Mouse (Mus musculus): ENCODE measurements around the gene Ifnar1. TPM values are rescaled to one million over a fixed set of nuclear protein-coding genes. Genes with fewer than 3 reads are reported as not detected.

Ifnar1 gene
- polyA plus RNA-seq, 1 experiment from 2014 or later: 32.6 TPM

DNA sequence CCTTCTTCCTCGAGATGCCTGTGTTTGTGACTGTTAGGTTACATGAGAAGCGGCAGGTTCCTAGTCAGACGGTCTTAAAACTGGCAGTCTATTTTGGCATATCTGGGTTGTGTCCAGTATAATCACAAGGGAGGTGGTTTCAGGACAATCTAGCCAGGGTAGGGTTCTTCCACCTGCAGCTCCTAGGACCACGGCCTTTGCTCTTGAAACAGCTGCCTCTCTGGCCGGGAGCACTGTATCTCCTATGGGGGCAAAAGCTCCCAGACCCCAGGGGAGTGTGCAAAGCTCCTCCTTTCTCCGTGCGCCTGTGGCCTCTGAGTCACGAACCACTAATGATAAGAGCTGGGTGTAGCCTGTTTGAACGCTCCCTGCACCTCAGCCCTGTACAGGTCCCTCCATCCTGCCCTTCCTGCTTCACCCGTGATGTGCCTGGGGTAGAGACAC is 66.1 kb downstream of the Ifnar1 start:
- H3K36me3 ChIP-seq (ENCODE audit: control insufficient read depth, insufficient read depth, low read length): no peaks in the 10 kb centered on the region
- no peak overlapping the region for H3K4me3 ChIP-seq (ENCODE audit: low read depth, low read length)
- no peak for DNase-seq (ENCODE audit: low spot score)
- peaks cover 59% of the 10 kb centered on the region for H3K4me1 ChIP-seq (replicated peaks; ENCODE audit: control insufficient read depth, insufficient read depth, low read length)
- WGBS: 32% methylated on average over 10 of the region's 10 CpGs
- peak overlapping the region; percentile 58 for H3K4me2 ChIP-seq
- H3K27ac ChIP-seq (ENCODE audit: low read depth, low read length): peak overlapping the region; percentile 61
- peak overlapping the region; percentile 7; the same call in 1 of the 2 replicates for H3K9ac ChIP-seq (ENCODE audit: low read depth, low read length)
- no peaks in the 10 kb centered on the region for H3K27me3 ChIP-seq (replicated peaks; ENCODE audit: control insufficient read depth, insufficient read depth, low read length)
- H3K9me3 ChIP-seq (ENCODE audit: control insufficient read depth, low read length): no peaks in the 10 kb centered on the region
- ATAC-seq (replicated peaks; ENCODE audit: low FRiP score): peak; percentile 81

DNA sequence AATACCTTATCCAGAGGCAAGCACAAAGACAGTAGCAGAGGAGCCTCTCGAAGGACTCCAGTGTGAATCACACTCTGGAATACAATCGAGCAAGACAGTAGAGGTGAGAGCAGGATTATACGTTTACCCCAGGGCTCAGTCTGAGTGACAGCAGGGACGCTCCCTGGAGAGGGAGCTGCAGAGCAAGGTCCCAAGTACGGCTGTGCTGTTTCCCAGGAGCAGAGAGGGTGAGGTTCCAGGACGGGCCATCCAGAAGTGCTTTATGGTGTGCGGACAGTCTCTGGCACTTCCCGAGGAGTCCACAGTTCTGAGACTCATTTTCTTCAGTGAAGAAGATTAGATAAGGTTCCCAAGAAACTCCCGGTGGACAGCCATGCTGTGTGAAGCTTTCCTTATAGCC is 67.0 kb downstream of the Ifnar1 start:
- peaks cover 54% of the 10 kb centered on the region for H3K4me1 ChIP-seq (replicated peaks; ENCODE audit: control insufficient read depth, insufficient read depth, low read length)
- no peak for ATAC-seq (replicated peaks; ENCODE audit: low FRiP score)
- DNase-seq (ENCODE audit: low spot score): no peak
- H3K27ac ChIP-seq (ENCODE audit: low read depth, low read length): no peak overlapping the region; the same call in 1 of the 2 replicates
- H3K9me3 ChIP-seq (ENCODE audit: control insufficient read depth, low read length): no peaks in the 10 kb centered on the region
- peaks cover 3% of the 10 kb centered on the region; the same call in 1 of the 2 replicates for H3K36me3 ChIP-seq (ENCODE audit: control insufficient read depth, insufficient read depth, low read length)
- H3K9ac ChIP-seq (ENCODE audit: low read depth, low read length): peak overlapping the region; percentile 43; the same call in 1 of the 2 replicates
- H3K27me3 ChIP-seq (replicated peaks; ENCODE audit: control insufficient read depth, insufficient read depth, low read length): no peaks in the 10 kb centered on the region
- H3K4me3 ChIP-seq (ENCODE audit: low read depth, low read length): no peak overlapping the region
- peak overlapping the region; percentile 58 for H3K4me2 ChIP-seq
- 62% methylated on average over 9 of the region's 9 CpGs for WGBS

DNA sequence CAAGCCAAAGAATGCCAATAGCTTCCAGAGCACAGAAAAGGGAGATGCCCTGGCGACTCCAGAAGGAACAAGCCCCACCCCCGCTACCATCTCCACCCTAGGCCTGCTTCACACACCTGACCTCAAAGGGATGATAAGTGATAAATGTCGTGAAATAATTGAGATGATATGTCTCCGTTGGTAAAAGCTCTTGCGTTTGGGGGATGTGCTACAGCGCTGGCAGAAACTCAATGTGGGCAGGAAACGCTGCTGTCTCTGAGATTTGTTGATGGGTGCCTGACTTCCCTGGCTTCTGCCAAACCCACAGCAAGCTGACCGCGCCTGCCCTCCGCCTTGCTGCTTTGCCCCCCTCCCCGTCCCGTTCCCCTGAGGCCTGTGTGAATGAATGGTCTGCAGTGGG is 68.6 kb downstream of the Ifnar1 start:
- 33% methylated on average over 12 of the region's 12 CpGs for WGBS
- ATAC-seq (replicated peaks; ENCODE audit: low FRiP score) (no peak), DNase-seq (ENCODE audit: low spot score) (no peak)
- Histone ChIP-seq H3K27ac (ENCODE audit: low read depth, low read length) (no peak overlapping the region), H3K36me3 (ENCODE audit: control insufficient read depth, insufficient read depth, low read length) (peaks cover 5% of the 10 kb centered on the region; the same call in 1 of the 2 replicates), H3K9me3 (ENCODE audit: control insufficient read depth, low read length) (no peaks in the 10 kb centered on the region), H3K9ac (ENCODE audit: low read depth, low read length) (no peak overlapping the region), H3K4me3 (ENCODE audit: low read depth, low read length) (no peak overlapping the region), H3K4me2 (no peak overlapping the region), H3K4me1 (replicated peaks; ENCODE audit: control insufficient read depth, insufficient read depth, low read length) (peaks cover 44% of the 10 kb centered on the region), H3K27me3 (replicated peaks; ENCODE audit: control insufficient read depth, insufficient read depth, low read length) (no peaks in the 10 kb centered on the region)

- no peak for ATAC-seq (replicated peaks; ENCODE audit: low FRiP score)
- H3K9me3 ChIP-seq (ENCODE audit: control insufficient read depth, low read length): no peaks in the 10 kb centered on the region
These were observed 70.1 kb downstream of the Ifnar1 start for GRCm38 (mm10) chr16:91555017-91555605.

DNA sequence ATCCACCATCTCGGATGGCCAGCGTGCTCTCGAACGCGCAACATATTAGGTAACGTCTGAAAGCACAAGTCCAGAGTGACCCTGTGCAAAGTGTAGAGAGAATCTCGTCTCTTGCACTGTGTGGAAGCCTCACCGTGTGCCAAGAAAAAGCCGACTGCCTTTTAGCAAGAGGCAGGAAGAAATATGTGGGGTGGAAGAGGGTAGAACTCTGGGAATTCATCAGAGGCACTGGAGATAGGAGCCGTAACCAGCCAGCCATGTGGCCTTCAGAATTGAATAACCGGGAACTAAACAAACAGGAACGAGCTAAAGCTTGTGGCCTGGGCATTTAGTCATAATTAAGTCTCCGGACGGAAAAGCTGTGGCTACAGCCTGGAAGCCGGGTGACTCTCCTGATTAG is 71.6 kb downstream of the Ifnar1 start:
- H3K9ac ChIP-seq (ENCODE audit: low read depth, low read length): no peak overlapping the region
- H3K4me3 ChIP-seq (ENCODE audit: low read depth, low read length): no peak overlapping the region
- no peaks in the 10 kb centered on the region for H3K27me3 ChIP-seq (replicated peaks; ENCODE audit: control insufficient read depth, insufficient read depth, low read length)
- no peaks in the 10 kb centered on the region for H3K9me3 ChIP-seq (ENCODE audit: control insufficient read depth, low read length)
- ATAC-seq (replicated peaks; ENCODE audit: low FRiP score): no peak
- H3K27ac ChIP-seq (ENCODE audit: low read depth, low read length): no peak overlapping the region
- DNase-seq (ENCODE audit: low spot score): no peak
- H3K36me3 ChIP-seq (ENCODE audit: control insufficient read depth, insufficient read depth, low read length): peaks cover 14% of the 10 kb centered on the region
- H3K4me2 ChIP-seq: no peak overlapping the region
- H3K4me1 ChIP-seq (replicated peaks; ENCODE audit: control insufficient read depth, insufficient read depth, low read length): peaks cover 22% of the 10 kb centered on the region
- WGBS: 92% methylated on average over 15 of the region's 15 CpGs

More at GRCm38 (mm10) chr16:91555017-91555605, 70.1 kb downstream of the Ifnar1 start:
- Histone ChIP-seq H3K27me3 (replicated peaks; ENCODE audit: control insufficient read depth, insufficient read depth, low read length) (no peaks in the 10 kb centered on the region), H3K4me2 (no peak overlapping the region), H3K27ac (ENCODE audit: low read depth, low read length) (no peak overlapping the region), H3K36me3 (ENCODE audit: control insufficient read depth, insufficient read depth, low read length) (peaks cover 9% of the 10 kb centered on the region; the same call in 1 of the 2 replicates), H3K4me3 (ENCODE audit: low read depth, low read length) (no peak overlapping the region), H3K9ac (ENCODE audit: low read depth, low read length) (no peak overlapping the region), H3K4me1 (replicated peaks; ENCODE audit: control insufficient read depth, insufficient read depth, low read length) (peaks cover 32% of the 10 kb centered on the region)
- no peak for DNase-seq (ENCODE audit: low spot score)
- WGBS: 82% methylated on average over 8 of the region's 8 CpGs

Small RNA genes within 50 kb of the gene (microRNA-seq; reads per million reads assigned to microRNA genes)
- not detected for gene Mir6367 (ENCODE audit: borderline number of aligned reads)

Other genes with a start within 250 kb of the Ifnar1 start
- gene Olig1, start 215.5 kb upstream of the Ifnar1 start, polyA plus RNA-seq (2014; fragmentation: Nextera tagmentation; extraction: Ambion mirVana): not detected in 2 replicates
- 66.7 and 70.9 TPM in 2 replicates for gene Ifnar2, start 112.5 kb upstream of the Ifnar1 start, polyA plus RNA-seq (2014; fragmentation: Nextera tagmentation; extraction: Ambion mirVana)
- not detected in 2 replicates for gene Gm21970, start 93.5 kb upstream of the Ifnar1 start, polyA plus RNA-seq (2014; fragmentation: Nextera tagmentation; extraction: Ambion mirVana)
- 29.8 and 32.9 TPM in 2 replicates for gene Il10rb, start 79.1 kb upstream of the Ifnar1 start, polyA plus RNA-seq (2014; fragmentation: Nextera tagmentation; extraction: Ambion mirVana)
- 26.2 and 28.7 TPM in 2 replicates for gene Ifngr2, start 61.8 kb downstream of the Ifnar1 start, polyA plus RNA-seq (2014; fragmentation: Nextera tagmentation; extraction: Ambion mirVana)
- gene Tmem50b, start 112.6 kb downstream of the Ifnar1 start, polyA plus RNA-seq (2014; fragmentation: Nextera tagmentation; extraction: Ambion mirVana): 13.3 and 14.0 TPM in 2 replicates
- 2.2 and 3.0 TPM in 2 replicates for gene Dnajc28, start 133.8 kb downstream of the Ifnar1 start, polyA plus RNA-seq (2014; fragmentation: Nextera tagmentation; extraction: Ambion mirVana)
- gene Gart, start 161.7 kb downstream of the Ifnar1 start, polyA plus RNA-seq (2014; fragmentation: Nextera tagmentation; extraction: Ambion mirVana): 227 and 251 TPM in 2 replicates
- gene Son, start 162.3 kb downstream of the Ifnar1 start, polyA plus RNA-seq (2014; fragmentation: Nextera tagmentation; extraction: Ambion mirVana): 90.9 and 101 TPM in 2 replicates
- 38.3 and 44.4 TPM in 2 replicates for gene Donson, start 203.5 kb downstream of the Ifnar1 start, polyA plus RNA-seq (2014; fragmentation: Nextera tagmentation; extraction: Ambion mirVana)
- gene Cryzl1, start 243.7 kb downstream of the Ifnar1 start, polyA plus RNA-seq (2014; fragmentation: Nextera tagmentation; extraction: Ambion mirVana): 56.4 and 57.7 TPM in 2 replicates
- gene Itsn1, start 244.0 kb downstream of the Ifnar1 start, polyA plus RNA-seq (2014; fragmentation: Nextera tagmentation; extraction: Ambion mirVana): 24.0 and 24.5 TPM in 2 replicates